Mouse (Mus musculus) liver, postnatal 0 days (tissue): ENCODE measurements around the gene Synpr. TPM values are rescaled to one million over a fixed set of nuclear protein-coding genes. Genes with fewer than 3 reads are reported as not detected.

Experiments used
- ATAC-seq: fragments of 200-750 bp; cut with Nextera tagmentation; 2 replicates; pipeline ENCODE4 v1.8.0; 2017; ENCODE audit warnings: mild to moderate bottlenecking, moderate library complexity
- DNase-seq: peaks from one replicate; pipeline ENCODE4 v3.0.0-alpha.2; 2016
- H3K27ac ChIP-seq: fragments of 300-500 bp; sonication (generic); 2 replicates; pipeline ENCODE4 v1.5.1; 2014; ENCODE audit warnings: antibody characterized with exemption, moderate library complexity, mild to moderate bottlenecking, low read depth
- H3K27me3 ChIP-seq: fragments of 300-500 bp; sonication (generic); 2 replicates; pipeline ENCODE4 v1.6.1; 2014; ENCODE audit warnings: low read length, control low read depth, mixed read lengths; ENCODE audit not compliant: insufficient read depth
- H3K36me3 ChIP-seq: fragments of 300-500 bp; sonication (generic); replicated peaks from 2 replicates; pipeline ENCODE4 v1.6.1; 2014; ENCODE audit warnings: mild to moderate bottlenecking, control low read depth, low read length, moderate library complexity, mixed read lengths; ENCODE audit not compliant: insufficient read depth
- H3K4me1 ChIP-seq: fragments of 300-500 bp; sonication (generic); 2 replicates; pipeline ENCODE4 v1.6.1; 2014; ENCODE audit warnings: antibody characterized with exemption, mild to moderate bottlenecking, control low read depth; ENCODE audit not compliant: insufficient read depth
- H3K4me2 ChIP-seq: fragments of 300-500 bp; sonication (generic); 2 replicates; pipeline ENCODE4 v1.6.1; 2014; ENCODE audit warnings: low read depth, mild to moderate bottlenecking, low read length, moderate library complexity, mixed read lengths
- H3K4me3 ChIP-seq: fragments of 300-500 bp; sonication (generic); 2 replicates; pipeline ENCODE4 v1.5.1; 2014; ENCODE audit warnings: low read depth, low read length
- H3K9ac ChIP-seq: fragments of 300-500 bp; sonication (generic); replicated peaks from 2 replicates; pipeline ENCODE4 v1.6.1; 2014; ENCODE audit warnings: mild to moderate bottlenecking, moderate library complexity
- H3K9me3 ChIP-seq: fragments of 300-500 bp; sonication (generic); 2 replicates; pipeline ENCODE4 v1.6.1; 2016; ENCODE audit warnings: mild to moderate bottlenecking, control low read depth, low read length, mixed read lengths
- CTCF ChIP-seq: sonication (generic); IDR thresholded peaks from 2 replicates; pipeline ENCODE4 v1.5.1; 2016; ENCODE audit warnings: antibody characterized with exemption, low read depth
- EP300 ChIP-seq: IDR thresholded peaks from 2 replicates; pipeline ENCODE4 v1.6.1; 2016; ENCODE audit warnings: antibody characterized with exemption, low read depth, mild to moderate bottlenecking
- WGBS: fragments of 180-500 bp; shearing (Covaris S2); extraction: QIAGEN DNeasy Blood & Tissue Kit; methylation state at CpG from one replicate; pipeline ENCODE4 v1.1.7; 2014; ENCODE audit not compliant: insufficient replicate concordance; 5-methylcytosine and 5-hydroxymethylcytosine counted together
- polyA plus RNA-seq: library from polyadenylated mRNA; unstranded; fragments of >200 nt; fragmentation: Nextera tagmentation; extraction: Ambion mirVana; gene quantifications from 2 replicates; pipeline ENCODE4 v1.2.1, GENCODE M21; 2015

The Synpr gene
- polyA plus RNA-seq, 1 experiment from 2014 or later: not detected

DNA sequence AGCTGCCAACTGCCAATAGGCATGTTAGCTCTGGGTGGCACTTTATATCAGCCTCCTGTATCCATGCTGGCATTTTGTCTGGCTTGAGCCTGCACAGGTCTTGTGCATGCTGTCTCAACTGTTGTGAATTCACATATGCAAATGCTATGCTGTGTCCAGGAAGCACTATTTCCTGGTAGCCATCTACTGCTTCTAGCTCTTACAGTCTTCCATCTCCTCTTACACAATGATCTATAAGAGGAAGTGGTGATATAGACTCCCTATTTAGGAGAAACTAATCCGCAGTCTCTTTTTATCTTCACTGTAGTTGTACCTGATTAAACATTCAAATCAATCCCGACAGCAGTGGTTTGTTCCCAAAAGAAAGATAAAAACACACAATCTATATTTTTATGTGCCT, 43.9 kb downstream of the Synpr start:
- ATAC-seq (no peak), DNase-seq (no peak)
- 54% methylated on average over 2 of the region's 2 CpGs for WGBS
- TF ChIP-seq EP300 (no peak), CTCF (no peak)
- Histone ChIP-seq H3K36me3 (no peaks in the 10 kb centered on the region), H3K4me3 (no peak overlapping the region), H3K9me3 (no peaks in the 10 kb centered on the region), H3K4me1 (no peaks in the 10 kb centered on the region), H3K9ac (no peak overlapping the region), H3K4me2 (no peak overlapping the region), H3K27me3 (no peaks in the 10 kb centered on the region), H3K27ac (no peak overlapping the region)

DNA sequence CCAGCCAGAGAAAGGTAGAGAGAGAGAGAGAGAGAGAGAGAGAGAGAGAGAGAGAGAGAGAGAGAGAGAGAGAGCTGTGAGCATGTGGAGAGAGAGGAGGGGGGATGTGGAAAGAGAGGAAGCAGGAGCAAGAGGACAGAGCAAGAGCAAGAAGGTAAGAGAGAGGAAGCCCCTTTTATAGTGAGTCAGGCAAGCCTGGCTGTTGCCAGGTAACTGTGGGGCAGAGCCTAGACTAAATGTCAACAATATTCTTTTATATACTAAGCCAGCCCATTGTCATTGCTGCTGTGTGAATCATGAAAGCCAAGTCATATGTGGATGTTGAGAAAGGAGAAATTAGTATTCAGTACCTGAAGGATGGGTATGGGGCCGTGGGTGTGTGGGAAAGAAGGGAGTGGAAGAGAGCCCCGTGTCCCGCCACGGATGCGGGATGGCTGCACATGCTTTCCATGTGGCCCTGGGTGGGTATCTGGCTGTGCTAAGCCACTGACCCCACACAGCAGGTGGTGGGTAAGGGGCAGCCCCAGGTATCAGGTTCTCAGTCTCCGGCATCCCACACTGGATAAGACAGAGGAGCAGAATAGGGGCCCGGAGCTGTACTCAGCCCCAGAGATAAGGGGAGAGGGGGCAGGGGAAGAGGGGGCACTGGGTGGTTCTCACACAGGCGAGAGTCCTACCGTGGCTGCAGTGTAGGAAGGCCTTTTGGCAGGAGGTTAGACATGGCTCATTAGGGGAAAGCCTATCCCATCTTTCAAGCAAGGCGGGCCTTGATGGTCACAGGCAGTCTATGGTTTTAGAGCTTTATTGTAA, 48.1 kb downstream of the Synpr start:
- no peaks in the 10 kb centered on the region for H3K27me3 ChIP-seq
- 65% methylated on average over 10 of the region's 10 CpGs for WGBS
- no peak for TF ChIP-seq EP300
- no peak for TF ChIP-seq CTCF

DNA sequence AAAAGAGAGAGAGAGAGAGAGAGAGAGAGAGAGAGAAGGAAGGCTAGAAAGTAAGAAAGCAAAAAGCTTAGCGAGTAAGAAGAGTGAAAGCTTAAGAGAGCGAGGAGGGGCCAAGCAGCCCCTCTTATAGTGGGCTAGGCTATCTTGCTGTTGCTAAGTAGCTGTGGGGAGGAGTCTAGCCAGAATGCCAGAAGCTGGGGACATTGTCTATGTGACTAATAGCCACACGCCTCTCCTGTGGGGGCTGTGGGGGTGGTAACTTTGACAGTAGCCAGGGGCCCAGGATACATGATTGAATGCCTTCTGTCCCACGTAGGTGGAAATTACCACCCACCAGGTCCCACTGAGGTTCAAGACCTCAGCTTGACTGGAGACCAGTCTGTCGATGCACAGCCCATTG, 48.8 kb downstream of the Synpr start:
- no peak overlapping the region for H3K4me3 ChIP-seq
- H3K27me3 ChIP-seq: no peaks in the 10 kb centered on the region
- H3K36me3 ChIP-seq: no peaks in the 10 kb centered on the region
- no peak overlapping the region for H3K27ac ChIP-seq
- H3K4me2 ChIP-seq: no peak overlapping the region
- no peaks in the 10 kb centered on the region for H3K9me3 ChIP-seq
- no peak overlapping the region for H3K9ac ChIP-seq
- ATAC-seq: no peak
- TF ChIP-seq CTCF (no peak), EP300 (no peak)
- WGBS: 67% methylated on average over 5 of the region's 5 CpGs
- no peaks in the 10 kb centered on the region for H3K4me1 ChIP-seq
- DNase-seq: no peak

More for the DNA sequence above, 48.1 kb downstream of the Synpr start:
- H3K4me3 ChIP-seq: no peak overlapping the region
- H3K4me2 ChIP-seq: no peak overlapping the region
- ATAC-seq: no peak
- no peaks in the 10 kb centered on the region for H3K4me1 ChIP-seq
- H3K36me3 ChIP-seq: no peaks in the 10 kb centered on the region
- no peaks in the 10 kb centered on the region for H3K9me3 ChIP-seq
- no peak overlapping the region for H3K27ac ChIP-seq
- no peak for DNase-seq
- H3K9ac ChIP-seq: no peak overlapping the region

DNA sequence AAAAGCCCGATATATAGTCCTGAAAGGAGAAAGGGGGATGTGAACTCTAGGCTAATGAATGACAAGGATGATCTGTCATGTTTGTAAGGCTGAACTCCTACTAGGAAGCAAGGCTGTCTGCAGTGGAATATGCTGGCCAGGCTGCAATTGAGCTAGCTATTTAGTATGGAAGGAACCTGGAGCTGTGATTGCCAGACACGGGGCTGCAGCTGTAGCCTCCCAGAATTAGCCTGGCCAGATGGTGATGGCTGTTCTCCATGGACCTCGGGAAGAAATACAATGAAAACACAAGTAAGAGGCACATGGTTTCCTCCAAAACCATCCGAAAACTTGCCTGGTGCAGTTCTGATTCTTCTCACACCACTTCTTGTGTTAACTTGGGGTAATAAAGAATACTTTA, 51.6 kb downstream of the Synpr start:
- 54% methylated on average over 4 of the region's 4 CpGs for WGBS
- TF ChIP-seq CTCF (no peak), EP300 (no peak)
- no peaks in the 10 kb centered on the region for H3K36me3 ChIP-seq
- ATAC-seq: no peak
- no peak overlapping the region for H3K4me2 ChIP-seq
- H3K4me3 ChIP-seq: no peak overlapping the region
- no peak overlapping the region for H3K27ac ChIP-seq
- no peak for DNase-seq
- no peaks in the 10 kb centered on the region for H3K4me1 ChIP-seq
- H3K9me3 ChIP-seq: no peaks in the 10 kb centered on the region
- H3K9ac ChIP-seq: no peak overlapping the region
- no peaks in the 10 kb centered on the region for H3K27me3 ChIP-seq

DNA sequence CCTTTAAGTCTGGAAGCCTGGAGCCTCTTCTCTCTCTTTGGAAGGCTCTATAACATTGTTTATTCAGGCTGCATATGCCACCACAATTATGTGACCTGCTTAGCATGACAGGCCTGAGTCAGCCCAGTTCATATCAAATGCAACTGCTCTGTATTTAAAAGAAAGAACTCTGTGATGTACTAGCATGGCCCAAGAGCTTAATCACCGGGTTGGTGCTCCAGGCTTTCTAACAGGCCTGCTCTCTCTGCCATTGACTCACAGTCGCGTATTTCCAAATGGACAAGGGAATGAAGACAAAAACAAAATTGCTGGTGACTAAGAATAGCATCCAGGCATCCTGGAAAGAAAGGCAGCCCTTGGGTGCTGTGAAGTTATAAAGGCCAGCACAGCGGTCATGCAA, 56.1 kb downstream of the Synpr start:
- no peaks in the 10 kb centered on the region for H3K36me3 ChIP-seq
- DNase-seq: no peak
- ATAC-seq: no peak
- H3K9ac ChIP-seq: no peak overlapping the region
- H3K4me1 ChIP-seq: no peaks in the 10 kb centered on the region
- no peak overlapping the region for H3K27ac ChIP-seq
- H3K9me3 ChIP-seq: no peaks in the 10 kb centered on the region
- no peak overlapping the region for H3K4me3 ChIP-seq
- H3K27me3 ChIP-seq: no peaks in the 10 kb centered on the region
- TF ChIP-seq EP300 (no peak), CTCF (no peak)
- 80% methylated on average over 4 of the region's 4 CpGs for WGBS
- no peak overlapping the region for H3K4me2 ChIP-seq

DNA sequence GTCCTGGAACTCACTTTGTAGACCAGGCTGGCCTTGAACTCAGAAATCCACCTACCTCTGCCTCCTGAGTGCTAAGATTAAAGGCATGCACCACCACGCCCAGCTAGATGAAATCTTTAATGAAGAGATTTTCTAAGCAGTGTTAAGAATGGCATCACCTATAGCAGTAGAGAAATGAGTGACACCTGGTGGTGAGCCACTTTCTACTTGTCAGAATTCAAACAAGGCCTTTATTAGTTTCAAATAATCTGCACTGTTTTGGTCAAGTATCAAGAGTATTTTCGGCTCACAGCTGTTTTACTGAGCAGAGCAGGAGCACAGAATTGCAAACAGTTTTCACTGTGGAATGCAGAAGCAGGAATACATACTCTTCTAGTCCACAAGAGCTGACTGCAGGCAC, 59.7 kb downstream of the Synpr start:
- Histone ChIP-seq H3K9ac (no peak overlapping the region), H3K36me3 (no peaks in the 10 kb centered on the region), H3K4me2 (no peak overlapping the region), H3K4me1 (no peaks in the 10 kb centered on the region), H3K4me3 (no peak overlapping the region), H3K9me3 (no peaks in the 10 kb centered on the region), H3K27me3 (no peaks in the 10 kb centered on the region), H3K27ac (no peak overlapping the region)
- DNase-seq (no peak), ATAC-seq (no peak)
- TF ChIP-seq CTCF: no peak
- TF ChIP-seq EP300: no peak
- 64% methylated on average over 2 of the region's 2 CpGs for WGBS
